Mouse (Mus musculus) embryonic fibroblast, embryonic 13.5 days (primary cell): ENCODE measurements around the gene Vkorc1l1.

Source experiments
- CTCF ChIP-seq: IDR thresholded peaks from 2 replicates; pipeline ENCODE4 v1.5.1; 2011; ENCODE audit warnings: mild to moderate bottlenecking, control low read depth, low read length, moderate library complexity, borderline replicate concordance; ENCODE audit not compliant: insufficient read depth
- POLR2A ChIP-seq: IDR thresholded peaks from 2 replicates; pipeline ENCODE4 v1.6.1; 2011; ENCODE audit warnings: low read depth, mild to moderate bottlenecking, control low read depth, low read length, moderate library complexity

- TF ChIP-seq POLR2A (peak; percentile 90), CTCF (peak; percentile 75; the same call in 1 of the 2 replicates)
Observed at GRCm38 (mm10) chr5:130023767-130024539, 82.2 kb downstream of the Vkorc1l1 start.
